Mouse (Mus musculus): Measurements from ENCODE around the gene Kremen1. TPM values are rescaled to one million over a fixed set of nuclear protein-coding genes. Genes with fewer than 3 reads are reported as not detected.

The Kremen1 gene
- polyA plus RNA-seq, 1 experiment = 9.4 TPM

- Histone ChIP-seq H3K27ac (ENCODE audit: insufficient read depth, low read length) (no peak overlapping the region), H3K4me1 (ENCODE audit: control insufficient read depth, insufficient read depth, insufficient read length) (no peaks in the 10 kb centered on the region), H3K36me3 (ENCODE audit: control insufficient read depth, insufficient read depth, low read length) (peaks cover 7% of the 10 kb centered on the region; the same call in 1 of the 2 replicates), H3K4me3 (ENCODE audit: extremely low read depth, insufficient read depth, insufficient read length) (no peak overlapping the region), H3K27me3 (ENCODE audit: control insufficient read depth, insufficient read depth, low read length) (no peaks in the 10 kb centered on the region)
- 72% methylated on average over 5 of the region's 5 CpGs for WGBS
- DNase-seq (ENCODE audit: low read depth in 1 of 2, low spot score in 2 of 2) = no peak
- TF ChIP-seq CTCF (IDR thresholded peaks at IDR 0.05; ENCODE audit: extremely low read depth, insufficient read depth, insufficient read length, insufficient replicate concordance) = no peak
These were observed 16.1 kb upstream of the Kremen1 start for GRCm38 (mm10) chr11:5277307-5277971.

DNA sequence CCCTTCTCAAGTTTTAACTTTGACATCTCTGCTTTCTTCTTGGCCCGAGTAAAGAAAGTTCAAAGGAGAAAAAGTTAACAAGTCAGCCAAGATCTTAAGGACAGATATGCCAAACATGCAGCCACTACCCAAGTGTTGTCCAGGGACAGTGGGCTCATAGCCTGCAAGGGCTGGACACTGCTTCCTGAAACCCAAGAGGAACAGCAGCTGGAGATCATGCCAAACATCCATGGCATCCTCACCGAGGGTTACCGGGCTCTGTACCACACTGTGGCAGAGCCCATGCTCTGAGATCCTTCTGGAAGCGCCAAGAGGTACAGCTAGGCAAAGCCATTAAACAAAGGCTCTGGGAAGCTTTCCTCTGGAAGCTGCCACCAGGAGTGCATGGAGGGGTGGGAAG lies 13.9 kb upstream of the Kremen1 start:
- TF ChIP-seq POLR2A (IDR thresholded peaks at IDR 0.05; ENCODE audit: low read depth, low read length) (no peak), CTCF (IDR thresholded peaks at IDR 0.05; ENCODE audit: extremely low read depth, insufficient read depth, insufficient read length, insufficient replicate concordance) (no peak)
- H3K27ac ChIP-seq (ENCODE audit: insufficient read depth, low read length) = no peak overlapping the region

DNA sequence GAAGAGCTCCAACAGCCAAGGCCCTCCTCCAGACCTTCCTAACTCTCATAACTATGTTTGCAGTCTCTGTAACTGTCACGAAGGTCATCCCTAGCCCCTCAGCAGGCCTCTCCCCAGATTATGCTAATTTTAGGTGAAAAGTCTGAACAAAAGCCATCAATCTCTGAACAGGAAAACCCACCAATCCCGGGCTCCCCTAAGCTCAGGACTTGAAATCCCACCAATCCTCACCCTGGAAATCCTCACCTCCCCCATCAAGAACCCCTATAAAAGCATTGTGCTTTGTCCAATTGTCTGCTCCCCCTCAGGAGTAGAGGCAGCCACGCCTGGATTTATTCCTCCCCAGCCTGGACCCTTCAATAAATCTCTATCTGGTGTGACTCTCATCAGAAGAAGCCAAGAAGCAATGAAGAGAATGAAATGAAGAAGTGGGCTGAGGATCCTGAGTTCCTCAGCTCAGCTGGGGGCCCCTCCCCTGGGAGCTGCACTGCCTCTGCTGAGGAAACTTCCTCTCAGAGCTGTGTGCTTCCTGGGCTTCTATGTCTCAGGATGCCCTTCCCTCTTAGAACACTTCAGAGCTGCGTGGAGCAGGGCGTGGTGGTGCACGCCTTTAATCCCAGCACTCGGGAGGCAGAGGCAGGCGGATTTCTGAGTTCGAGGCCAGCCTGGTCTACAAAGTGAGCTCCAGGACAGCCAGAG lies 11.3 kb upstream of the Kremen1 start:
- TF ChIP-seq POLR2A (IDR thresholded peaks at IDR 0.05; ENCODE audit: low read depth, low read length) (no peak), CTCF (IDR thresholded peaks at IDR 0.05; ENCODE audit: extremely low read depth, insufficient read depth, insufficient read length, insufficient replicate concordance) (no peak)
- 52% methylated on average over 9 of the region's 9 CpGs for WGBS

More for the DNA sequence above, 13.9 kb upstream of the Kremen1 start:
- Histone ChIP-seq H3K27me3 (ENCODE audit: control insufficient read depth, insufficient read depth, low read length) (no peaks in the 10 kb centered on the region), H3K4me1 (ENCODE audit: control insufficient read depth, insufficient read depth, insufficient read length) (no peaks in the 10 kb centered on the region), H3K4me3 (ENCODE audit: extremely low read depth, insufficient read depth, insufficient read length) (no peak overlapping the region), H3K36me3 (ENCODE audit: control insufficient read depth, insufficient read depth, low read length) (no peaks in the 10 kb centered on the region)
- no peak for DNase-seq (ENCODE audit: low read depth in 1 of 2, low spot score in 2 of 2)
- 85% methylated on average over 4 of the region's 4 CpGs for WGBS

GRCm38 (mm10) chr11:5272066-5272360 lies 10.7 kb upstream of the Kremen1 start:
- Histone ChIP-seq H3K27ac (ENCODE audit: insufficient read depth, low read length) (no peak overlapping the region), H3K27me3 (ENCODE audit: control insufficient read depth, insufficient read depth, low read length) (no peaks in the 10 kb centered on the region), H3K4me3 (ENCODE audit: extremely low read depth, insufficient read depth, insufficient read length) (no peak overlapping the region), H3K4me1 (ENCODE audit: control insufficient read depth, insufficient read depth, insufficient read length) (no peaks in the 10 kb centered on the region), H3K36me3 (ENCODE audit: control insufficient read depth, insufficient read depth, low read length) (no peaks in the 10 kb centered on the region)
- no peak for DNase-seq (ENCODE audit: low read depth in 1 of 2, low spot score in 2 of 2)
- TF ChIP-seq CTCF (IDR thresholded peaks at IDR 0.05; ENCODE audit: extremely low read depth, insufficient read depth, insufficient read length, insufficient replicate concordance) (no peak), POLR2A (IDR thresholded peaks at IDR 0.05; ENCODE audit: low read depth, low read length) (no peak)
- 73% methylated on average over 4 of the region's 4 CpGs for WGBS

More for the DNA sequence above, 11.3 kb upstream of the Kremen1 start:
- Histone ChIP-seq H3K36me3 (ENCODE audit: control insufficient read depth, insufficient read depth, low read length) (no peaks in the 10 kb centered on the region), H3K27me3 (ENCODE audit: control insufficient read depth, insufficient read depth, low read length) (no peaks in the 10 kb centered on the region), H3K4me1 (ENCODE audit: control insufficient read depth, insufficient read depth, insufficient read length) (no peaks in the 10 kb centered on the region), H3K27ac (ENCODE audit: insufficient read depth, low read length) (no peak overlapping the region), H3K4me3 (ENCODE audit: extremely low read depth, insufficient read depth, insufficient read length) (no peak overlapping the region)
- DNase-seq (ENCODE audit: low read depth in 1 of 2, low spot score in 2 of 2) = no peak

DNA sequence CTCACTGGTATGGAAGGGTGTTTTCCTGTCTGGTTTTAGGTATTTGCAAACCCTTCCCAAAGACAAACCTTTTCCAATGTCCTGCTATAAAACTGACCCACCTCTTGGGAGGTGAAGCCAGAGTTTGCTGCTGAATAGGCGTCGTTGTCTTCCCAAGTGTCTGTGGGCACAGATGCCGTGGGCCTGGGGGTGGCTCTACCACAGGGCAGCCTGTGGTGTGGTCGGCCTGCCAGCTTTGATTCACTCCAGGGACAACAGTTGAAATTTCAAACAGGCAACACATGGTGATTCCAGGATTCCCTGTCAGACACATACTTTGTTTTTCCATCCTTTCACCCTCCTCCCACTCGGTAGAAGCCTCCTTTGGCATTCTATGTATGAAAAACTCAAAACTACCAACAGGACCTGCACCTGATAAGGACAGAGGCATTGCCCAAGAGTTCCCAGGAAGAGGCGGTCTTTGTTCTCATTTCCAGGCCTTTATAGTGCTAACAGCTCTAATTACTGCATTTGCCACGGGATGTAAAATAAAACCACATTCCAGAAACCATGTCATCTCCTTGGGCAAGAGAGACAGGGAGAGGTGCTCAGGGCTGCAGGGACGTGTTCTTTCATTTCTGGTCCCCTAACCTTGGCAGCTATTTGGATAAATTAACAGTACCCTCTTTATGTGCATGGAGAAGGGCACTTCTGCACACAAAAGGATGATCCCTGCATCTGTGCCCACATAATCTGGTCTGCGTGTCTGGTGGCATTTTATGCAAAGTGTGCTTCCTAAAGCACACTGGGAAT lies 10.1 kb upstream of the Kremen1 start:
- Histone ChIP-seq H3K27me3 (ENCODE audit: control insufficient read depth, insufficient read depth, low read length) (no peaks in the 10 kb centered on the region), H3K36me3 (ENCODE audit: control insufficient read depth, insufficient read depth, low read length) (no peaks in the 10 kb centered on the region), H3K4me3 (ENCODE audit: extremely low read depth, insufficient read depth, insufficient read length) (no peak overlapping the region), H3K4me1 (ENCODE audit: control insufficient read depth, insufficient read depth, insufficient read length) (no peaks in the 10 kb centered on the region), H3K27ac (ENCODE audit: insufficient read depth, low read length) (no peak overlapping the region)
- 86% methylated on average over 9 of the region's 9 CpGs for WGBS
- TF ChIP-seq CTCF (IDR thresholded peaks at IDR 0.05; ENCODE audit: extremely low read depth, insufficient read depth, insufficient read length, insufficient replicate concordance) (no peak), POLR2A (IDR thresholded peaks at IDR 0.05; ENCODE audit: low read depth, low read length) (no peak)
- no peak for DNase-seq (ENCODE audit: low read depth in 1 of 2, low spot score in 2 of 2)

- no peak overlapping the region for H3K27ac ChIP-seq (ENCODE audit: insufficient read depth, low read length)
- H3K4me1 ChIP-seq (ENCODE audit: control insufficient read depth, insufficient read depth, insufficient read length) = no peaks in the 10 kb centered on the region
- no peak for TF ChIP-seq POLR2A (IDR thresholded peaks at IDR 0.05; ENCODE audit: low read depth, low read length)
- H3K4me3 ChIP-seq (ENCODE audit: extremely low read depth, insufficient read depth, insufficient read length) = no peak overlapping the region
- no peak for DNase-seq (ENCODE audit: low read depth in 1 of 2, low spot score in 2 of 2)
- H3K36me3 ChIP-seq (ENCODE audit: control insufficient read depth, insufficient read depth, low read length) = no peaks in the 10 kb centered on the region
- WGBS = 88% methylated on average over 8 of the region's 8 CpGs
- H3K27me3 ChIP-seq (ENCODE audit: control insufficient read depth, insufficient read depth, low read length) = no peaks in the 10 kb centered on the region
These were observed 8.6 kb upstream of the Kremen1 start for GRCm38 (mm10) chr11:5269846-5270461.

Measured in spleen, adult 2 months (tissue).